Mouse (Mus musculus): ENCODE results near the gene Pcsk2.

Gene Pcsk2

GRCm38 (mm10) chr2:143840895-143841294 is 294.9 kb downstream of the Pcsk2 start:
- no peak for DNase-seq

- no peak for DNase-seq
Observed at GRCm38 (mm10) chr2:143841536-143841935, 295.6 kb downstream of the Pcsk2 start.

- DNase-seq = no peak
Observed at GRCm38 (mm10) chr2:143844779-143845178, 298.8 kb downstream of the Pcsk2 start.

GRCm38 (mm10) chr2:143846799-143847198 is 300.8 kb downstream of the Pcsk2 start:
- no peak for DNase-seq

GRCm38 (mm10) chr2:143847291-143847690 is 301.3 kb downstream of the Pcsk2 start:
- no peak for DNase-seq

GRCm38 (mm10) chr2:143851354-143852221 is 305.6 kb downstream of the Pcsk2 start:
- DNase-seq = peak; percentile 9

GRCm38 (mm10) chr2:143852295-143853275 is 306.6 kb downstream of the Pcsk2 start:
- DNase-seq = no peak

- no peak for DNase-seq
Observed at GRCm38 (mm10) chr2:143853447-143853846, 307.5 kb downstream of the Pcsk2 start.

GRCm38 (mm10) chr2:143859166-143859565 is 313.2 kb downstream of the Pcsk2 start:
- DNase-seq = no peak

GRCm38 (mm10) chr2:143862484-143863231 is 316.7 kb downstream of the Pcsk2 start, which contains the start of gene Bfsp1:
Gene Bfsp1 (minus strand): TSS chr2:143863173.
- no peak for DNase-seq

GRCm38 (mm10) chr2:143864600-143864999 is 318.6 kb downstream of the Pcsk2 start:
- no peak for DNase-seq

Data from cerebellum, adult 9-11 months (tissue).